Mouse (Mus musculus) hindbrain, postnatal 0 days (tissue): Measurements from ENCODE around the gene Cd63. TPM values are rescaled to one million over a fixed set of nuclear protein-coding genes. Genes with fewer than 3 reads are reported as not detected.

Experiments used
- ATAC-seq: fragments of 200-750 bp; cut with Nextera tagmentation; 2 replicates; pipeline ENCODE4 v1.8.0; 2017; ENCODE audit warnings: mild to moderate bottlenecking, moderate TSS enrichment, moderate library complexity
- DNase-seq: peaks from one replicate; pipeline ENCODE4 v3.0.0-alpha.2; 2015; ENCODE audit warnings: low spot score
- H3K27ac ChIP-seq: fragments of 300-500 bp; sonication (generic); 2 replicates; pipeline ENCODE4 v1.5.1; 2014; ENCODE audit warnings: mild to moderate bottlenecking
- H3K27me3 ChIP-seq: fragments of 300-500 bp; sonication (generic); 2 replicates; pipeline ENCODE4 v1.6.1; 2014; ENCODE audit warnings: low read length, mixed read lengths; ENCODE audit not compliant: insufficient read depth
- H3K36me3 ChIP-seq: fragments of 300-500 bp; sonication (generic); 2 replicates; pipeline ENCODE4 v1.6.1; 2014; ENCODE audit warnings: low read length, mixed read lengths; ENCODE audit not compliant: insufficient read depth
- H3K4me1 ChIP-seq: fragments of 300-500 bp; sonication (generic); 2 replicates; pipeline ENCODE4 v1.6.1; 2014; ENCODE audit warnings: antibody characterized with exemption, low read length, mixed read lengths; ENCODE audit not compliant: insufficient read depth
- H3K4me2 ChIP-seq: fragments of 300-500 bp; sonication (generic); 2 replicates; pipeline ENCODE4 v1.6.1; 2014; ENCODE audit warnings: low read depth, mild to moderate bottlenecking, low read length, moderate library complexity, mixed read lengths
- H3K4me3 ChIP-seq: fragments of 300-500 bp; sonication (generic); 2 replicates; pipeline ENCODE4 v1.5.1; 2014; ENCODE audit warnings: low read length
- H3K9ac ChIP-seq: fragments of 300-500 bp; sonication (generic); replicated peaks from 2 replicates; pipeline ENCODE4 v1.6.1; 2014; ENCODE audit warnings: mild to moderate bottlenecking, low read length, moderate library complexity, mixed read lengths
- H3K9me3 ChIP-seq: fragments of 300-500 bp; sonication (generic); 2 replicates; pipeline ENCODE4 v1.6.1; 2016; ENCODE audit warnings: low read length, mixed read lengths
- CTCF ChIP-seq: IDR thresholded peaks from 2 replicates; pipeline ENCODE4 v1.5.1; 2016; ENCODE audit warnings: antibody characterized with exemption, control low read depth, low read depth
- WGBS: fragments of 180-500 bp; shearing (Covaris S2); extraction: QIAGEN DNeasy Blood & Tissue Kit; methylation state at CpG from one replicate; pipeline ENCODE4 v1.1.7; 2014; 5-methylcytosine and 5-hydroxymethylcytosine counted together
- polyA plus RNA-seq: library from polyadenylated mRNA; unstranded; fragments of >200 nt; fragmentation: Nextera tagmentation; extraction: Ambion mirVana; gene quantifications from 2 replicates; pipeline ENCODE4 v1.2.1, GENCODE M21; 2015
- total RNA-seq: library from RNA; depleted of rRNA; stranded (reverse); fragments of >200 nt; gene quantifications from 2 replicates; pipeline ENCODE4 v1.2.3, GENCODE M21; 2014; rRNA removed

Gene Cd63
- total and polyA plus RNA-seq, 2 experiments from 2014 or later, result 35.2 to 417 TPM

- WGBS, result 69% methylated on average over 4 of the region's 4 CpGs
- Histone ChIP-seq H3K9me3 (no peaks in the 10 kb centered on the region), H3K4me1 (no peaks in the 10 kb centered on the region), H3K27me3 (no peaks in the 10 kb centered on the region), H3K4me2 (no peak overlapping the region), H3K9ac (no peak overlapping the region), H3K4me3 (no peak overlapping the region), H3K27ac (no peak overlapping the region), H3K36me3 (no peaks in the 10 kb centered on the region)
- TF ChIP-seq CTCF, result no peak
- ATAC-seq (no peak), DNase-seq (no peak)
Observed at GRCm38 (mm10) chr10:128960142-128960541, 59.4 kb downstream of the Cd63 start.

GRCm38 (mm10) chr10:128960590-128961584, 60.1 kb downstream of the Cd63 start, which contains the start of gene Mettl7b:
TSS of gene Mettl7b (minus strand) at chr10:128960988.
- no peaks in the 10 kb centered on the region for H3K9me3 ChIP-seq
- WGBS, result 83% methylated on average over 12 of the region's 12 CpGs
- no peak within 1 kb of the TSS for H3K9ac ChIP-seq
- no peaks in the 10 kb centered on the region for H3K36me3 ChIP-seq
- no peak for ATAC-seq
- no peaks in the 10 kb centered on the region for H3K4me1 ChIP-seq
- H3K27me3 ChIP-seq, result no peaks in the 10 kb centered on the region
- TF ChIP-seq CTCF, result no peak
- H3K4me2 ChIP-seq, result no peak within 1 kb of the TSS
- no peak within 1 kb of the TSS for H3K27ac ChIP-seq
- DNase-seq, result no peak
- no peak within 1 kb of the TSS for H3K4me3 ChIP-seq

Other genes with a start within 250 kb of the Cd63 start
- 15.3 and 15.5 TPM in 2 replicates for gene Suox, start 226.9 kb upstream of the Cd63 start, total RNA-seq
- gene Suox, start 226.9 kb upstream of the Cd63 start, polyA plus RNA-seq, result 10.3 and 10.9 TPM in 2 replicates
- 108 and 127 TPM in 2 replicates for gene Rab5b, start 204.7 kb upstream of the Cd63 start, total RNA-seq
- gene Rab5b, start 204.7 kb upstream of the Cd63 start, polyA plus RNA-seq, result 97.5 and 99.7 TPM in 2 replicates
- gene Pmel, start 196.8 kb upstream of the Cd63 start, total RNA-seq, result 0.63 and 1.0 TPM in 2 replicates
- gene Pmel, start 196.8 kb upstream of the Cd63 start, polyA plus RNA-seq, result 1.0 and 1.4 TPM in 2 replicates
- 17.5 and 21.2 TPM in 2 replicates for gene Cdk2, start 196.0 kb upstream of the Cd63 start, total RNA-seq
- 16.6 and 17.7 TPM in 2 replicates for gene Cdk2, start 196.0 kb upstream of the Cd63 start, polyA plus RNA-seq
- 6.2 and 6.6 TPM in 2 replicates for gene Dgka, start 156.1 kb upstream of the Cd63 start, total RNA-seq
- gene Dgka, start 156.1 kb upstream of the Cd63 start, polyA plus RNA-seq, result 6.2 and 6.7 TPM in 2 replicates
- 45.6 and 47.4 TPM in 2 replicates for gene Pym1, start 153.1 kb upstream of the Cd63 start, total RNA-seq
- gene Pym1, start 153.1 kb upstream of the Cd63 start, polyA plus RNA-seq, result 51.0 and 51.5 TPM in 2 replicates
- gene Mmp19, start 110.1 kb upstream of the Cd63 start, total RNA-seq, result 0.52 and 2.8 TPM in 2 replicates
- gene Mmp19, start 110.1 kb upstream of the Cd63 start, polyA plus RNA-seq, result 0.59 and 0.61 TPM in 2 replicates
- gene Dnajc14, start 96.9 kb upstream of the Cd63 start, total RNA-seq, result 28.6 and 30.9 TPM in 2 replicates
- 32.7 and 37.0 TPM in 2 replicates for gene Dnajc14, start 96.9 kb upstream of the Cd63 start, polyA plus RNA-seq
- gene Tmem198b, start 96.6 kb upstream of the Cd63 start, total RNA-seq, result 26.5 and 27.3 TPM in 2 replicates
- gene Tmem198b, start 96.6 kb upstream of the Cd63 start, polyA plus RNA-seq, result 18.8 and 18.9 TPM in 2 replicates
- 19.4 and 24.3 TPM in 2 replicates for gene Sarnp, start 83.7 kb upstream of the Cd63 start, total RNA-seq
- gene Sarnp, start 83.7 kb upstream of the Cd63 start, polyA plus RNA-seq, result 126 and 143 TPM in 2 replicates
- gene Ormdl2, start 79.3 kb upstream of the Cd63 start, total RNA-seq, result 12.0 and 23.1 TPM in 2 replicates
- gene Ormdl2, start 79.3 kb upstream of the Cd63 start, polyA plus RNA-seq, result 23.8 and 24.8 TPM in 2 replicates
- gene Gdf11, start 9.3 kb upstream of the Cd63 start, total RNA-seq, result 15.9 and 18.8 TPM in 2 replicates
- gene Gdf11, start 9.3 kb upstream of the Cd63 start, polyA plus RNA-seq, result 6.7 and 7.6 TPM in 2 replicates
- gene Rdh5, start 21.9 kb downstream of the Cd63 start, total RNA-seq, result 22.6 and 24.8 TPM in 2 replicates
- gene Rdh5, start 21.9 kb downstream of the Cd63 start, polyA plus RNA-seq, result 21.0 and 29.2 TPM in 2 replicates
- 70.9 and 97.6 TPM in 2 replicates for gene Bloc1s1, start 23.0 kb downstream of the Cd63 start, total RNA-seq
- 292 and 298 TPM in 2 replicates for gene Bloc1s1, start 23.0 kb downstream of the Cd63 start, polyA plus RNA-seq
- 29.0 and 30.6 TPM in 2 replicates for gene Itga7, start 32.8 kb downstream of the Cd63 start, total RNA-seq
- 15.1 and 16.9 TPM in 2 replicates for gene Itga7, start 32.8 kb downstream of the Cd63 start, polyA plus RNA-seq
- gene Mettl7b, start 60.0 kb downstream of the Cd63 start, total RNA-seq, result not detected in 2 replicates
- gene Mettl7b, start 60.0 kb downstream of the Cd63 start, polyA plus RNA-seq, result not detected in 2 replicates
- gene Olfr9, start 88.4 kb downstream of the Cd63 start, total RNA-seq, result not detected in 2 replicates
- not detected in 2 replicates for gene Olfr9, start 88.4 kb downstream of the Cd63 start, polyA plus RNA-seq
- gene Olfr763, start 109.8 kb downstream of the Cd63 start, total RNA-seq, result not detected in 2 replicates
- gene Olfr763, start 109.8 kb downstream of the Cd63 start, polyA plus RNA-seq, result not detected in 2 replicates
- gene Olfr764-ps1, start 138.9 kb downstream of the Cd63 start, total RNA-seq, result not detected in 2 replicates
- not detected in 2 replicates for gene Olfr764-ps1, start 138.9 kb downstream of the Cd63 start, polyA plus RNA-seq
- gene Olfr765, start 149.0 kb downstream of the Cd63 start, total RNA-seq, result not detected in 2 replicates
- not detected in 2 replicates for gene Olfr765, start 149.0 kb downstream of the Cd63 start, polyA plus RNA-seq
- not detected in 2 replicates for gene Olfr766-ps1, start 168.0 kb downstream of the Cd63 start, total RNA-seq
- not detected in 2 replicates for gene Olfr766-ps1, start 168.0 kb downstream of the Cd63 start, polyA plus RNA-seq
- gene Olfr767, start 181.9 kb downstream of the Cd63 start, total RNA-seq, result not detected in 2 replicates
- not detected in 2 replicates for gene Olfr767, start 181.9 kb downstream of the Cd63 start, polyA plus RNA-seq
- gene Olfr768, start 198.4 kb downstream of the Cd63 start, total RNA-seq, result not detected in 2 replicates
- gene Olfr768, start 198.4 kb downstream of the Cd63 start, polyA plus RNA-seq, result not detected in 2 replicates
- not detected in 2 replicates for gene Olfr769, start 216.9 kb downstream of the Cd63 start, total RNA-seq
- gene Olfr769, start 216.9 kb downstream of the Cd63 start, polyA plus RNA-seq, result not detected in 2 replicates
- gene Olfr770, start 238.0 kb downstream of the Cd63 start, total RNA-seq, result not detected in 2 replicates
- gene Olfr770, start 238.0 kb downstream of the Cd63 start, polyA plus RNA-seq, result not detected in 2 replicates